Mouse (Mus musculus): ENCODE results near the gene Camk2b.
"Not testable (repeated sequence)": the region's sequence is repeated elsewhere in the genome, so short reads cannot be mapped to it uniquely, and the experiment has no call there.

Camk2b gene

DNA sequence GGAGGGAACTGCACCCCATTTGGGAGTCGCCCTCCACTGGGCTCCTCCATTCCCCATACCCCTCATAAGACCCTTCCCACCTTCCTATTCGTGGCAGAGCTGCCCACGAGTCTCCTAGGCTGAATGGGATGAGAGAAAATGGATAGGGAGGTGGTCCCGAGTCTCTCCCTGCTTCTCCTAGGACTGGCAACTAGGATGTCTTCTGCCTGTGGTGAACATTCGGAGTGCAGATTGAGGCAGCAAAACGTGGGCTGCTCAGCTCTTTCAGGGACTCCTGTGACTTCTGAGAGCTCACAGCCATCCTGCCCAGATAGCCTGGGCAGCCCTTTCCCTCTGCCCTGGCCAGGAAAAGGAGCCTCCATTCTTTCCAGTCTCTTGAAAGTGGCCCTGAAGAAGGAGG, at the start of gene Camk2b:
Gene Camk2b, minus strand, starts transcription at position 187 of the 400 bp plus-strand sequence.
- DNase-seq: no peak

DNA sequence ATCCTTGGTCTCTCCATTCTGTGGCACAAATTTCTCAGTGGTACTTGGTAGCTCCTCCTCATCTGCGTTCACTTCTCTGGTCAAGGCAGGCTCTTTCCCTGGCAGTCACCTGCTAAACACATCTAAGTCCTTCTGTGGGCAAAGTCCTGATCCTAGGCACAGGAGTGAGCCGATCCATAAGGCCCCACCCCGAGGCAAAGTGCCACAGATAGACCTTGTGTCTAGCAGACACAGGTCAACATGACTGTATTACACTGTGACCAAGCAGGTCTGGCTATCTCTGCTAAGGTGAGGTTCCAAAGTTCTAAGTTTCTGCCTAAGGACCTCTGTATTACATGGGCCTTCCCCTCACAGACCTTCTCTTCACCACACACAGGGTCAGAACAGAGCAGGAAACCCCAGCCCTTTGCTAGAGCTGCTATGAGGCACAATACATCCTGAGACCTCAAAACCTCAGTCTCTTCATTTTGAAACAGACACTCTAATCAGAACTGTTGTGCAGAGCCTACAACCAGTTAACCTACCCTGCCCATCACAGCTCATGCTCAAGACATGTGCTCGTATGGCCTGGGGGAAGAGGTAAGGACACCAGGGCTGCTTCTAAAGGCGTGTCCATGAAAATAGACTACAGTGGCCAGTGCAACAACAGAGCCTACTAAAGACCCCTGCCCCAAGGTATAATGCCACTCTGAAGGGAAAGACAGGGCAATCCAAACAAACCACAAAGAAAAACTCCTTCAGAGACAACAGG, 45.7 kb upstream of the Camk2b start:
- DNase-seq: no peak

DNA sequence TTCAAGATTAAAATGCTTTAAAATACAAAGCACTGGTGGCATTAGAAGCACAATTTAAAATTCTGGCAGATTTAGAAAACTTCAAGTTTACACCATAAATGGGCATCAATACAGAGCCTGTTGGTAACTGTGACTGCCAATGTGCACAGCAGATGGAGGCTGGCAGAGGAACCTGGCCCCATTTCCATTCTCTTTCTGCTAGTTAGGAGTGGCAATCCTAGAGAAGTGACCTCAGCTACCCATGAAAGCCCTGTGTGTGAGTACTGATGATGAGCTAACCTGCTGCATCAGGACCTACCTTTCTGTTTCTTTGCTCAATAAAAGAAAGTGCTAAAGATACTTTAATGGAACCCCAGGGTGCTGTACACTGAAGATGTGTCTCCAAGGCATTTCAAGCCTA, 43.8 kb upstream of the Camk2b start:
- DNase-seq: no peak

DNA sequence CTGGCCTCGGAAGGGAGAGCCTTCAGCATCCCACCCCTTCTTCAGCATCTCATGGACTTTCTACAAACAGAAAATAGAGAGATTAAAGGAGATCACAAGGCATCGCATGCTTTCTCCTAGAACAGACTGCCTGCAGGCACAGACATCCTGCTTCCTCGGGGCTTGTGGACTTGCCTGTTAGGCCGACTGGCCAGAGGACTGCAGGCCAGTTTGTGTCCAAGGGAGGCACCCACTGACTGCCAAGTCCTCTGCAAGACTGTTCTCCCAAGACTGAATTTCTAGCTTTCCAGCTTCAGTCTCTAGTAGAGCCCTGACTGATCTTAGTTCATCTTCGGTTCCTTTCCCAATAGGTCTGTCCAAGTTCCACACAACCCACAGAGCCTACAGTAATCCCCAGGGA, 42.1 kb upstream of the Camk2b start:
- DNase-seq: no peak

DNA sequence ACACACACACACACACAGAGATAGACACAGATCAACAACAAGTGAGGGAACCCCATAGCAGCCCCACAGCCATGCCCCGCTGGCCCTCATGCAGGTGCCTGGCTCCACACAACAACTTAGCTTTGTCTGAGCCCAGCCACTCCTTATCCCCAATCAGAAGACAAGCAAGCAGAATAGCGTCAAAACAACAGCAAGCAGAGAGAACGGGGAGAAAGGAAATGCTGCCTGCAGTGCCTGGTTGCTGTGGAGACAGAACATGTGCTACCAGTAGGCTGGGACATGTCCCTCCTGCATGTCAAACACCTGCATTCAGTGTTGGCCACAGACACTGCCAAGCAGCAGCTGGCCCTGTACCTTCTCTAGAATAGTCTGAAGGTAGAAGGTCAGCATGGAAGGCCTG, 41.6 kb upstream of the Camk2b start:
- DNase-seq: no peak

DNA sequence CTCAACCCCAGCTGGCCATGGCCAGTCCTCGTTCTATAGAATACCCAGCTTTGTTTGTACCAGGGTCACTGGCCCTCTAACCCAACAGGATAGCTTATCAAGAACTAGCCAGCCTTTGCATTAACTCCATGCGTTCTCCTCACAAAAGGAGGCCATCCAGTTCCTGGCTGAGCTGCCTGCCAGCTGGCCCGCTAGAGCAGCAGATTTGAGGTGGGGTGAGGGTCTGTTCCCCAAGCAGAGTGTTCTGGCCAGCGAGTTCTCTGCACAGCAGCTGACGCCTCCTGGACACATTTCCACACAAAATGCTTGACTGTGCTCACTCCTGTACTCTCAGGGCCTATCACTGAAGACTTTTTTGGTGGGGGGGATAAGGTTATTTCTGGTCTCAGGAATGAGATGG, 38.6 kb upstream of the Camk2b start:
- DNase-seq: no peak

DNA sequence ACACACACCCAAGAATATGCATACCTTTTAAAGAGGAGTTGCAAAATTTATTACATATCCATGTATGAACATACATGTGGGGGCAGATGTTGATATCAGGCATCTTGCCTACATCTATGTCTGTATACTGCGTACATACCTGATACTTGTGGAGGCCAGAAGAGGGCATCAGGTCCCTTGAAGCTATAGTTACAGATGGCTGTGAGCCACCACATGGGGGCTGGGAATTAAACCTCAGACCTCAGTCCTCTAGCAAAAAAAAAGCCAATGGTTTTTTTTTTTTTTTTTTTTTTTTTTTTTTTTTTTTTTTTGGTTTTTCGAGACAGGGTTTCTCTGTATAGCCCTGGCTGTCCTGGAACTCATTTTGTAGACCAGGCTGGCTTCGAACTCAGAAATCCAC, 30.5 kb upstream of the Camk2b start:
- not testable (repeated sequence) for DNase-seq

DNA sequence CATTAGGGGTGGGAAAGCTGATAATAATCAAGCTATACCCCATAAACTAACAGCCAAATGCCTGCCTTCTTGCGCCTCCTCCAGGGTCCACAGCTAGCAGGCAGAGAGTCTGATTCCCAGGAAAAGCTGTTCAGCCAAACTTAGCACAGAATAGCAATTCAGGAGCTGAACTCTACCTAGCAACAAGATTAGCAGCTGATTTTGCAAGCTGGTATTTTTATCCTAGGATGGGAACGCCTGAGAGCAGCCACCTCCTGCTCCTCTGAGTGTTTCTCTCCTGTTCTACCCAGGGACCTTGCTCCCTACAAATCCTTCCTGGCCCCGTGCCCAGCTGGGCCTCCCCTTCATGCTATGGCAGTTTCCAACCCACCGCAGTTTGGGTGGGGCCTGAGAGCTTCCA, 20.8 kb upstream of the Camk2b start:
- no peak for DNase-seq

DNA sequence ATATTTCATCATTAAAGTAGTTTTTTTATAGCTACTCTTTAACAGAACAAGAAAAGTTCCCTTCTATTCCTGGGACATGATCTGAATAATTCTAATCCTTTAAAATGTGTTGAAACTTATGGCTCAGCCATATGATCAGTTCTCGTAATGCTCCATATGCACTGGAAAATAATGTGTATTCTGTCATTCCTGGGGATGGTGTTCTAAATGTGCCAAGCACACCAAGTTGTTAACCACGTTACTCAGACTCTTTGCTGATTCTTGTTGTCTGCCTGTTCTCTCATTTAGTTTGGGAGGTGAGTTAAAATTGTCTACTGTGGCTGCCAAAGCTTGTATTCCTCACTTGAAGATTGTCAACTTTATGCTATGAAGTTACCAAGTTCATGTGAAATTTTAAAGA, 12.6 kb upstream of the Camk2b start:
- no peak for DNase-seq

DNA sequence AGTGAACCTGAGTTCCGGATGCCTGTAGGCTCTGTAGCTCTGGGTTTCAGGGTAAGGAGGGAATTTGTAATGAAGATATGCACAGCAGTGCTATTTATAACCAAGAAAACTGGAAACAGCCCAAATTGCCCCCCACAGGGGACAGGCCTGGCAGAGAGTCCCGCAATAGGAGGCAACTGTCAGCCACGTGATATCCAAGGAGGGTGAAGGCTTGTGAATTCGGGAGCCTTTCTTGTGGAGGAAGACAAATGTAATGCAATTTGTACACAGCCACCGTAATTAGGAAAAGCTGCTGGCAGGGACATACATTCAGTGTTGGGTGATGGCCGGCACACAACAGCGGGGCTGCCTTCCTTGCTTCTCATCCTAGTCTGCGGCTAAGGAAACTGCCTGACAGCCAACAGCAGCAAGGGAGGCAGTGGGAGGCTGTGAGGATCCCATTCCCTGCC, 9.5 kb upstream of the Camk2b start:
- DNase-seq: no peak

DNA sequence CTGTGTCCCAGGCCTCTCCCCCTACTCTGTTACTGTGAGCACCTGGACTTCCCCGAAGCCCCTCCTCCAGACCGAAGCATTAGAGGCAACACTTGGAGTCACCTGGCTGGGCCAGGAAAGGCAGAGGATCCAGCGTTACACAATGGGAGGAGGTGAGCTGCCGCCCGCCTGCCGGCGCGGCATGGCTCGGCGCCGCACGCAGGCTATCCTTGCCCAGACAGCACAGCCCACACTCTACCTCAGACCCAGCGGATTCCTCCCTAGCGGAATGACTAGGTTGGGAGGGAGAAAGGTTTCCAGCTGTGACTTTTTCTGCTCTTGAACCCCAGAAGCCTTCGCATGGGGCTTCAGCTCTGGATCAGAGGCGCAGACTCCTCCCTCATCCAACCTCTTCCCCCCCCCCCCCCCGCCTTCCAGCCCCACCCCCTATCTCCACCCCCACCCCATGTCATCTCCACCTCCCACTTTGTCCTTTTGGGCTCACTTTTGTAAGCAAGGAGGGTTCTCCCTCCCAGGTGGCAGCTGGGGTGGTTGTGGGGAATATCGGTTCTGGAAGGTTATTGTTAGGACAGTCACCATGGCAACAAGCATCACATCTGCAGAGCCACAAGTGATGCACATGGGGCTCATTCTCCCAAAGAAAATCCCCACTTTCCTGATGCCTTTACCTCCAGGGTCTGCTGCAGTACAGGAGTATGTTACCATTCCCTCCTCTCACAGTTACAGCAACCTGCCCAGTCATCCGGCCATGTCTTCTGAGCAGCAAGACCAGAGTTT, 2.2 kb upstream of the Camk2b start:
- no peak for DNase-seq

DNA sequence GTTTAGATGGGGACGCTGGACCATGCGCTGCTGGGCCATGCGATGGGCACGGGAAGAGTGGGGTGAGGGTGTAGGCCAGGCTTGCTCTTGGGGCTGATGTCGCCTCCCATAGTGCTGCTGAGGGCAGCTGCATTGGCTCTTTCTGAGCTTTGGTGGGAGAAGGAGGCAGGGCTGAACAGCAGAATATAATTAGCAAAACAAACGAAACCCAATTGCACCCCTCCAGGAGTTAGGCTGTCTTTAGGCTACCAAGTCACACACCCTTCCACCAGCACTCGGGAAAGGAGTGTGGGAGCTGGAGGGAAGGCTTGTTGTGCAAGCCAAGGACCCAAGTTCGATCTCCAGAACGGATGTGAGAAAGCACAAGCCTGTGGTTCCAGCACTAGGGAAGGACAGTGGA, 998 bp upstream of the Camk2b start:
- DNase-seq: no peak

DNA sequence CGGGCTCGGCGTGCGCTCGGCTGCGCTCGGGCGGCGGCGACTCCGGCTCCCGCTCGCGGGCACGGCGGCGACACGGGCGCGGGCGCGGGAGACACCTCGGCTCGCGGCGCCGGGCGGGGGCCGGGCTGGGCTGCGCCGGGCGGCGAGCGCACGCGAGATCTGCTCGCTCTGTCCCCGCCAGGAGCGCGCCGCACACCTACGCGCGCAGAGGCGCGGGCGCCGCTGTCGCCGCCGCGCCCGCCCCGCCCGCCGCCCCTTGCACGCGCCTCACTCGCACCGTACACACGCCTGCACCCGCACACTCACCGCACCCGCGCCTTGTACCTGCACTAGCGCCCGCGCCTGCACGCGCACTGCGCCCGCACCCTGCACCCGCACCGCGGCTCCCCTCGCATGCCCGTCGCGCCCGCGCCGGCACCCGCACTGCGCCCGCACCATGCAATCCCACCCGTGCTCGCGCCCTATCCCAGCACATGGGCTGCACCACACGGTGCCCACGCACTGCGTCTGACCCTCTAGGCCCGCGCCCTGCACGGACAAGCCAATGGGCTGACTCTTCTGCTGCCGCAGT, 526 bp downstream of the Camk2b start:
- DNase-seq: no peak

DNA sequence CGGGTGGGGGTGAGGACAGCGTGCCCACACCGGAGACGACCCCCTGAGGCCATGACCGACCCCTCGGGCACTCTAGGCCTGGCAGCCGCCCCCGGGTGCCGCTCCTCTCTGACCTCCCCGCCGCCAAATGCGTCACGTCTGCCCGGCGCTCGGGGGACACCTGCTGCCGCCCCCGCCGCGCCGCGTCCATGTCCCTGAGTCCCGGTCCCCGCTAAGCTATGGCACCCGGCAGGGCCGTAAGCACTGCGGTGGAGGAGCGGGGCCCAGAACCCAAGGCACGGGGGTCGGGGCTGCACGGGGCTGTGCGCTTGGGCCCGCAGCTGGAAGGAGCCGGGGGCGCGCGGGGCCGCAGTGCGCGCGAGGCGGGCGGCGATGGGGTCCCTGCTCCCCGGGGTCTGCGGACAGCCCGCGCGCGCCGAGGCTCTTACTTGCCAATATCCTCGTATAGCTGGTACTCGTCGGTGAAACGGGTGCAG, 1.1 kb downstream of the Camk2b start:
- no peak for DNase-seq

DNA sequence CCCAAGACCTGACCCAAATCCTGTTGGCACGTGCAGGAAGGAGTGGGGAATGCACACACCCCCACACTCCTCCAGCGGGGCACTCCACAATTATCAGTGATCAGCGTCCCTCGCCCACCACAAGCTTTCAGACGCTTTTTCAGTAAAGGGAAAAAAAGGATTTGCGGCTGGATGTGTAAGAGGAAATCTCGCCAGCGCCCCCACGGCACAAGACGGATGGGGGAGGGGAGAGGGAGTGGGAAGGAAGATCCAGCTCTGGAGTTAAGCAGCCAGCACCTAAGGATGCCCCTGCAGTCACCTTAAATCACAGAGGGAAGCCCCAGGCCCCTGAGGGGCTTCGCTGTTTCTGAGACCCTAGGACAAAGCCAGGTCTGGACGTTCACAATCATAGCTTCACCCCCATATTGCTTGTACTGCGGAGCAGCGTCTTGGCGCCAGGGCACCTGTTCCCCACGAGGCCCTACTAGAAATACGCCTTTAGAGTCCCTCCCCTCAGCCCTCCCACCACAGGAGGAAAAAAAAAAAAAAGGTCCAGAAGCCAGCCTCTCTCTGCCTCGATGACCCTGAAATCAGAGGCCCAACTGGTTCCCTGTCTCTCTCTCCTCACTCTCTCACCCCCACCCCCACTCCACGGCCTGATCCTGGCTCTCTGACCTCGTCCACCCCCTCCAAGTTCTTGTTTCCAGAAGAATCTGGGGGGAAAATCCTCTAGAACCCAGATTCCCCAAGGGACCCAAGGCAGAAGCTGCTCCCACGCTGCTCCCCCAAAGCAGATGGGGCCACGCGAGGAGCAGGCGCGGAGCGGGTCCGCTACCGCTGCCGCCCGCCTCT, 1.7 kb downstream of the Camk2b start:
- no peak for DNase-seq

DNA sequence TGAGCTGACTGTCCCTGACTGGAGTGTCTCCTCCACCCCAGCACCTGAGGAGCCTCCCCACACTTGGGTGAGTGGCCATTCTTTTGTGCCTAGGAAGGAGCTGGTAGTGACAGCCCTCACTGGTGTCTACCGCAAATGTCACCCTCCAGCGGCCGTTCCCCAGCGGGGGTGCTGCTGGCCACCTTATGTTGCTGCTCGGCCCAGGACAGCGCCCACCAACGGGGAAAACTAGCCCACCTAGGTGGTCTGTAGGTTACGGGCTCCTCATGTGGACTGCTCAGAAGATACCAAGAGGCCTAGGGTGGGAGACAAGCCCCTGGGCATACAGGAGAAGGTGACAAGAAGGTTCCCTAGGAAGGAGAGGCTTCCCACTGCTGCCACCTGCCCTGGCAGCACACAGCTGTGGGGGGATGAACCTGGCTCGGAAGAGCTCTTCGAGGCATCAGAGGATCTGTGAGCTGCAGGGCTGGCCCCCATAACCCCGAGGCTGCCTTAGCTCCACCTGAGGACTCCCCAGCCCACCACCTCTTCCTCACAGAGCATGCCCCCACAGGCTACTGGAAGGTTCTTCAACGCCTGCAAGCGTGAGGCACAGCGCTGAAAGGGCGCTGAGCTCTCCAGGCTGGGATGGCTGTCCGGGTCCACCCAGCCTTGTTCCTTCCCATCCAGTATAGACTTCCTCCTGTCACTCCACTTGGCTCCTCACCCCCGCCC, 2.5 kb downstream of the Camk2b start:
- no peak for DNase-seq

DNA sequence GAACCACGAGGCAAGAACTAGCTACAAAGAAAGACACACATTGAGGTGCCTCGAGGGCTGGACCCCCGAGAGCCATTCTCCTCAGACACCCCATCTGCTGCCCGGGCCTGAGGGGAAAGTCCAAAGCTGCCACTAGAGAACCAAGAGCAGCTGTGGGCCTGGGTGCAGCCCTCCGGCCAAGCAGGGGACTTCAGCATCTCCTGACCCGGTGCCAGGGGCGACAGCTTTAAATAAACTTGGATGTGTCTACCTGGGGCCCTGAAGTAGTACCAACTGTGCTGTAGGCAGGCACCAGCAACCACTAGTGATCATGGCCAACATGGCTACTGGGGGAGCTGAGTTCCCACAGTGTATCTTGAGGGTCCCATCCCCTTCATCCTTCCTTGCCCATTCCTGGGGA, 3.1 kb downstream of the Camk2b start:
- no peak for DNase-seq

DNA sequence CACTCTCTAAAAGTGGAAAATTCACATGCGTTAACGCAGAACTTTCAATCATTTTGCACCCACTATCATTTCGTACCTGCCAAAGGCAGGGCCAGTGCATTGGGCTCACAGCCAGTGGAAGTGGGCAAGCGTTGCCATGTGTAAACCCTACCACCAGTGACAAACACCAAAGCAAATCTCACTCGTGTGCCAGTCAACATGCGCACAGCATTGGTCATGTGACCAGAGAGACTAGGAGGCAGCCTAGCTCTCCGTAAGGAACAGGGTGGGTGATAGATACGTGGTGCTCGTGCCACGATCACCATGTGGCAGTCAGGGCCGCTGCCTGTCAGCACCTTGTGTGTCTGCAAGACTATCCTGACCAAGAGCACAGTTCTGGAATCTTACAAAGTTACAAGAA, 3.8 kb downstream of the Camk2b start:
- DNase-seq: no peak

DNA sequence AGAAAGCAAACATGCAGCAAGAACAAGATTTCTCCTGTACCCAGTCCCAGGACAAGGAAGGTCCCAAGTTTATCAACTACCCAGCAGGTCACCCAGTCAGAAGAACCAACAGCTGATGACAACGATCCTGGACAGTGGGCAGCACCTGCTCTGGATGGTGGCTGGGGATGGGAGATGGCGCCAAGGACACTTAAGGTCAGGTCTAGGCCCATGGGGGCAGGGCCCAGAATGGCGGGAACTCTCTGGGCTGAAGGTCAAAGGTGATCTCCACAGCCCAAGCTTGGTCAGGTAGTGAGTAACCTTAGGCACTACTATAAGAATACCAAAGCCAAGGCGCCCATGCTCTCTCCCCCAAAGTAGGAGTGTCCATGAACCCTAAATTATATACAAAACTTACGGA, 4.3 kb downstream of the Camk2b start:
- no peak for DNase-seq

DNA sequence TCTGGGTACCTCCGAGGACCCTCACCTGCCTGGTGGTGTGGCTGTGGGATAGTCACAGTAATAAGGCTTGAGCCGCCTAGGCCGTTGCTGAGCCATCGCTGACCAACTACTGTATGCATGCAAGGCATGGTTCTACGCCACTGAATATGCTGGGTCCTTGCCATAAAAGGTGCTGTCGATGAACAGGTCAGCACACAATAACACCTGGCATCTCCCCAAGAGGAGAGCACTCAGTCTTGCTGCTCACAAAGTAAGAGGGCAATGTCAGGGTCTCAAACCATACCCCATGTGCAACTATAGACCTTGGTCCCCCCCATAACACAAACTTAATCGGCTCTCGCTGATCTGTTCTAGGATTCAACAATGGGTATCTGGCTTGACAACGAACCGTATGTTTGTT, 7.0 kb downstream of the Camk2b start:
- no peak for DNase-seq

DNA sequence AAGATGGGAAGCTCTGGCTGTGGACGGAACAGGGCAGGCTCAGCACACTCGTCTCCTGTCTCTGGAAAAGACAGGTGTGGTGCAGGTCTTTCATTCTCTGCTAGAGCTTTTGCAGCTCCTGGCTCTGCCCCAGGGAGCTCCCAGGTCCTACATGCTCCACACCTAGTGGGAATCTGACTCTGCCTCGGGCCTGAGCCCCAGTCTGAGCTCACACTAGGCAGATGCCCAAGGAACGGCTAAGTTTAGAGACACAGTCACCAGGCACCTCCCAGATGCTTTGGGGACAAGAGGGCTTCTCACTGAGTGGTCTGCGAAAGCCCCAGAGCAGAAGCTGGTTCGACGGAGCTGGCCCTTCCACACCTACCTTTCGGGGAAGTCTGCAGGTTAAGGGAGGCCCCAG, 12.8 kb downstream of the Camk2b start:
- no peak for DNase-seq

DNA sequence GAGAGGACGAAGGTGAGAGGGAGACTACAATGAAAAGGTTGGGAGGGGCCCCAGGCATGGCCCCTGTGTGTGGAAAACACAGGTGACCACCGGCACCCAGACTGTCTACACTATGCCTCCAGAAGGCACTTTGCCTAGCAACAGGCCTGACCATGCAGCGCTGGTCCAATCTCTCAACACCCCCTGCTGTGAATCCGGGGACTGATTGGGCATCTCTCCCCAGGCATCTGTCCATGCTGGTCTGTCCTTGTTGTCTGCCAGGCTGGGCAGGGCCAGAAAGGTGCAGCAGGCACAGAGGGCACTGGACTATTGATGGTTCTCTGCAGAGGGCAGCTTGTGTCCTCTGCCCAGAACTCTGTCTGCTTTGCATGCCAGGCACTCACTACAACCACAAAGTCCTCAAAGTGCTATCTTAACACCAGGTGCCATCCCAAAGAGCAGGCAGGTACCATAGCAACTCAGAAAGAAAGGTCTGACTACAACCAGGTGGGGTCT, 16.0 kb downstream of the Camk2b start:
- DNase-seq: no peak

Measured in lung, postnatal 36 days (tissue).